Mouse (Mus musculus) kidney, adult 2 months (tissue): ENCODE measurements at regions not wholly inside any gene's neighbourhood (a gene's known extent, or its start where the extent isn't known, plus 50 kb on each side); places are given as distances from the start of the nearest gene placed in this dataset.

ENCODE experiments used
- CTCF ChIP-seq: fragments of 200-500 bp; conservative IDR thresholded peaks from 2 replicates; pipeline ENCODE4 v1.5.1; 2011; ENCODE audit warnings: low read depth, mild to moderate bottlenecking, control low read depth, low read length, moderate library complexity, mixed read lengths; ENCODE audit not compliant: insufficient read depth, insufficient read length
- POLR2A ChIP-seq: fragments of 200-500 bp; IDR thresholded peaks from one replicate; pipeline ENCODE4 v1.6.1; 2011; ENCODE audit warnings: low read depth, low read length, control low read depth

GRCm38 (mm10) chr8:127778352-127779020 is 579.9 kb upstream of the Nrp1 start:
- TF ChIP-seq CTCF (no peak), POLR2A (no peak)
